Mouse (Mus musculus): Measurements from ENCODE around the gene Phf23. TPM values are rescaled to one million over a fixed set of nuclear protein-coding genes. Genes with fewer than 3 reads are reported as not detected.

Gene Phf23
- total RNA-seq, 2 experiments from 2014 or later: 40.1 to 43.7 TPM

- no peak for DNase-seq (ENCODE audit: low spot score in 2 of 2)
Measured at GRCm38 (mm10) chr11:69970222-69970621, 25.4 kb upstream of the Phf23 start.

GRCm38 (mm10) chr11:69970775-69971174 is 24.8 kb upstream of the Phf23 start:
- no peak for DNase-seq (ENCODE audit: low spot score in 2 of 2)

- DNase-seq (ENCODE audit: low spot score in 2 of 2): no peak
Measured at GRCm38 (mm10) chr11:69974907-69975306, 20.7 kb upstream of the Phf23 start.

GRCm38 (mm10) chr11:69976271-69976670 is 19.3 kb upstream of the Phf23 start:
- DNase-seq (ENCODE audit: low spot score in 2 of 2): no peak

GRCm38 (mm10) chr11:69979827-69980195 is 15.8 kb upstream of the Phf23 start:
- DNase-seq (ENCODE audit: low spot score in 2 of 2): no peak

GRCm38 (mm10) chr11:69980196-69981140 is 15.1 kb upstream of the Phf23 start:
- DNase-seq (ENCODE audit: low spot score in 2 of 2): peak; percentile 99 to 100

- no peak for DNase-seq (ENCODE audit: low spot score in 2 of 2)
Measured at GRCm38 (mm10) chr11:69981141-69981762, 14.3 kb upstream of the Phf23 start, which contains the start of gene Ctdnep1. Gene Ctdnep1, plus strand, starts transcription at chr11:69981156.

- no peak for DNase-seq (ENCODE audit: low spot score in 2 of 2)
Measured at GRCm38 (mm10) chr11:69982225-69982624, 13.4 kb upstream of the Phf23 start, which contains the start of gene Elp5. Gene Elp5, minus strand, starts transcription at chr11:69982517.

GRCm38 (mm10) chr11:69982877-69983276 is 12.7 kb upstream of the Phf23 start:
- no peak for DNase-seq (ENCODE audit: low spot score in 2 of 2)

- no peak for DNase-seq (ENCODE audit: low spot score in 2 of 2)
Measured at GRCm38 (mm10) chr11:69983377-69983776, 12.2 kb upstream of the Phf23 start.

- no peak for DNase-seq (ENCODE audit: low spot score in 2 of 2)
Measured at GRCm38 (mm10) chr11:69984431-69984830, 11.1 kb upstream of the Phf23 start.

- DNase-seq (ENCODE audit: low spot score in 2 of 2): no peak
Measured at GRCm38 (mm10) chr11:69989949-69990348, 5.6 kb upstream of the Phf23 start.

GRCm38 (mm10) chr11:69990850-69991691 is 4.5 kb upstream of the Phf23 start, which contains the start of gene Gabarap:
Gene Gabarap, plus strand, starts transcription at chr11:69991143.
- DNase-seq (ENCODE audit: low spot score in 2 of 2): peak; percentile 97

- no peak for DNase-seq (ENCODE audit: low spot score in 2 of 2)
Measured at GRCm38 (mm10) chr11:69991711-69992110, 3.9 kb upstream of the Phf23 start.

GRCm38 (mm10) chr11:69992396-69992795 is 3.2 kb upstream of the Phf23 start:
- no peak for DNase-seq (ENCODE audit: low spot score in 2 of 2)

- no peak for DNase-seq (ENCODE audit: low spot score in 2 of 2)
Measured at GRCm38 (mm10) chr11:69992932-69993331, 2.6 kb upstream of the Phf23 start.

- no peak for DNase-seq (ENCODE audit: low spot score in 2 of 2)
Measured at GRCm38 (mm10) chr11:69994401-69995090, 1.0 kb upstream of the Phf23 start.

- DNase-seq (ENCODE audit: low spot score in 2 of 2): peak in 1 of 2 experiments; percentile 59
Measured at GRCm38 (mm10) chr11:69996161-69997061, 834 bp downstream of the Phf23 start.

GRCm38 (mm10) chr11:69997070-69997509 is 1.5 kb downstream of the Phf23 start:
- DNase-seq (ENCODE audit: low spot score in 2 of 2): peak; percentile 69 to 81

All from layer of hippocampus, postnatal 10 days (tissue).